Mouse (Mus musculus): Measurements from ENCODE around the gene Rbms3. TPM values are rescaled to one million over a fixed set of nuclear protein-coding genes. Genes with fewer than 3 reads are reported as not detected.

Gene Rbms3
- polyA plus RNA-seq, 1 experiment from 2014 or later = 12.2 TPM

DNA sequence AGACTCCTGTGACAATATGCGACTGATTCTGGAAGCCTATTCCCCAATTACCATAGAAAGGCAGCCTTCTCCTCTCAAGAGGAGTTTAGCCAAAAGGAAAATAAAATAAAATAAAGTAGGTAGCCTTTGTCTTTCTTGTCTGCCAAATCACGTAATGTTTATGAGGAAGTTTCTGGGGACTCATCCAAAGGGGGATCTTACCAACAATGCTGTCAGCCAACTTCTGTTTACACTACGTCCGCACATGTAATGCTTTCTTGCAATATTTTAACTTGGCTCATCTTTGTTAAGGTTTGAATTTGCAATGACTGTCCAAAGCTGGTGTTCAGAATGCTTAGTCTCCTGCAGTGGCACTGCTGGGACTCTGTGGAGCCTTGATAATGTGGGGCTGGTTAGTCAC is 1086.9 kb downstream of the Rbms3 start:
- Histone ChIP-seq H3K4me3 (ENCODE audit: low read depth, low read length) (no peak overlapping the region), H3K9ac (ENCODE audit: low read length) (no peak overlapping the region), H3K9me3 (ENCODE audit: control insufficient read depth, low read length) (no peaks in the 10 kb centered on the region), H3K27ac (ENCODE audit: low read depth, low read length) (no peak overlapping the region), H3K36me3 (ENCODE audit: control insufficient read depth, insufficient read depth, low read length) (no peaks in the 10 kb centered on the region), H3K27me3 (ENCODE audit: control insufficient read depth, insufficient read depth, low read length) (no peaks in the 10 kb centered on the region), H3K4me1 (replicated peaks; ENCODE audit: control insufficient read depth, insufficient read depth, low read length) (no peaks in the 10 kb centered on the region), H3K4me2 (ENCODE audit: low read depth, low read length, severe bottlenecking) (no peak overlapping the region)
- no peak for DNase-seq (ENCODE audit: low spot score)
- WGBS = 90% methylated on average over 4 of the region's 4 CpGs
- ATAC-seq (replicated peaks; ENCODE audit: low FRiP score) = no peak

DNA sequence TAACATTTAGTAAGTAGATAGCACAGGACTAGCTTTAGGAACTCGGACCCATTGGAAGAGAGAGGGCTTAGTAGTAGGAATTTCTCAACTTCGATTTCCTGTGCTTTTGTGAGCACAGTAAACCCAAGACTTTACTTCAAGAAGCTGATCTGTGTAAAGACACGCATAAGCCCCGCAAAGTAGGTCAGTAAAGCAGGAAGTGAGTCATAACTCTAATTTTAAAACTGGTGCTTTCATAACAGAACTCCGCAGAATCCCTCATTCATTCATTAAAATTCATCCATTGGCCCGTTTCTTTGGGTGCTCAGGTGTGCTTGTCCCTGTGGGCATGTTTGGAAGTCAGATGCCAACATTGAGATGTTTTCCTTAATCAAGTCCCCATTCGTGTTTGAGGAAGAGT is 1087.7 kb downstream of the Rbms3 start:
- H3K9me3 ChIP-seq (ENCODE audit: control insufficient read depth, low read length) = no peaks in the 10 kb centered on the region
- DNase-seq (ENCODE audit: low spot score) (no peak), ATAC-seq (replicated peaks; ENCODE audit: low FRiP score) (no peak)
- H3K4me1 ChIP-seq (replicated peaks; ENCODE audit: control insufficient read depth, insufficient read depth, low read length) = no peaks in the 10 kb centered on the region
- H3K4me2 ChIP-seq (ENCODE audit: low read depth, low read length, severe bottlenecking) = no peak overlapping the region
- H3K9ac ChIP-seq (ENCODE audit: low read length) = no peak overlapping the region
- 93% methylated on average over 7 of the region's 7 CpGs for WGBS
- no peaks in the 10 kb centered on the region for H3K27me3 ChIP-seq (ENCODE audit: control insufficient read depth, insufficient read depth, low read length)
- H3K27ac ChIP-seq (ENCODE audit: low read depth, low read length) = no peak overlapping the region
- no peak overlapping the region for H3K4me3 ChIP-seq (ENCODE audit: low read depth, low read length)
- no peaks in the 10 kb centered on the region for H3K36me3 ChIP-seq (ENCODE audit: control insufficient read depth, insufficient read depth, low read length)

DNA sequence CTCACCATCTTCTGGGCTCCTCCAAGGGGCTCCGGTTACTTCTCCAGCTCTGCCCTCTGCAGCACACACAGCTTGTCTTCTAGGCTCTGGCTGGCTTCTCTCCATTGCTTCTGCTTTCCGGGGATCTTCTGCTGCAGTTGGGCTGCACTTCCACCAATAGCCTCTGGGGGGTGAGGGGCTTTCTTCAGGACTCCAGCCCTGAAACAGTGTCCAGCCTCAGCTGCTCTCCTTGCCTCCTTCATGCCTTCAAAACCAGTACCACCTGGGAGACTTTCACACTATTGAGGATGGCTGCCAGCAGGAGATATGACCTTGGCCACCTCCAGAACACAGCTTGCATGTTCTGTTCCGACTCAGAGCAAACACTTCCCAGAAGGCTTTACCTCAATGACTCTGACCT is 1094.0 kb downstream of the Rbms3 start:
- no peaks in the 10 kb centered on the region; the same call in 1 of the 2 replicates for H3K9me3 ChIP-seq (ENCODE audit: control insufficient read depth, low read length)
- H3K4me3 ChIP-seq (ENCODE audit: low read depth, low read length) = no peak overlapping the region
- DNase-seq (ENCODE audit: low spot score) (peak; percentile 70), ATAC-seq (replicated peaks; ENCODE audit: low FRiP score) (no peak)
- H3K4me2 ChIP-seq (ENCODE audit: low read depth, low read length, severe bottlenecking) = no peak overlapping the region
- H3K9ac ChIP-seq (ENCODE audit: low read length) = no peak overlapping the region
- H3K27ac ChIP-seq (ENCODE audit: low read depth, low read length) = no peak overlapping the region
- no peaks in the 10 kb centered on the region for H3K36me3 ChIP-seq (ENCODE audit: control insufficient read depth, insufficient read depth, low read length)
- H3K27me3 ChIP-seq (ENCODE audit: control insufficient read depth, insufficient read depth, low read length) = no peaks in the 10 kb centered on the region
- H3K4me1 ChIP-seq (replicated peaks; ENCODE audit: control insufficient read depth, insufficient read depth, low read length) = no peaks in the 10 kb centered on the region
- 59% methylated on average over 3 of the region's 3 CpGs for WGBS

DNA sequence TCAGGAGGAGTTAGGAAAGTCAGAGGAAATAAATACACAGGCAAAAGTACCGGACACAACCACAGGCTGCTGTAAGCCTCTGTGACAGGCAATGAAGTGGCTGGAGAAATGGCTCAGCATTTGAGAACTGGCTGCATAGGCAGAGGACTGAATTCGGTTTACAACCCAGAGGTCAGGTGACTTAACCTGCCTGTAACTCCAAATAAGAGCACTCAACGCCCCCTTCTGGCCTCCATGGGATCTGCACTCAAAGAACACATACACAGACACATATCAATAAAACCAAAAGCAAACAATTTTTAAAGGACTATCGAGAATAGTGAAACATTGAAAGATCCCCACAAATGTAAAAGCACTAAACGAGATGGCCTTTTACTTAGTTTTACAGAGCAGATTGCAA is 1096.3 kb downstream of the Rbms3 start:
- no peak overlapping the region for H3K4me2 ChIP-seq (ENCODE audit: low read depth, low read length, severe bottlenecking)
- H3K9ac ChIP-seq (ENCODE audit: low read length) = no peak overlapping the region
- ATAC-seq (replicated peaks; ENCODE audit: low FRiP score) = no peak
- no peaks in the 10 kb centered on the region for H3K4me1 ChIP-seq (replicated peaks; ENCODE audit: control insufficient read depth, insufficient read depth, low read length)
- no peaks in the 10 kb centered on the region for H3K36me3 ChIP-seq (ENCODE audit: control insufficient read depth, insufficient read depth, low read length)
- H3K27me3 ChIP-seq (ENCODE audit: control insufficient read depth, insufficient read depth, low read length) = no peaks in the 10 kb centered on the region
- no peak overlapping the region for H3K4me3 ChIP-seq (ENCODE audit: low read depth, low read length)
- 82% methylated on average over 5 of the region's 5 CpGs for WGBS
- H3K9me3 ChIP-seq (ENCODE audit: control insufficient read depth, low read length) = no peaks in the 10 kb centered on the region; the same call in 1 of the 2 replicates
- no peak for DNase-seq (ENCODE audit: low spot score)
- H3K27ac ChIP-seq (ENCODE audit: low read depth, low read length) = no peak overlapping the region

DNA sequence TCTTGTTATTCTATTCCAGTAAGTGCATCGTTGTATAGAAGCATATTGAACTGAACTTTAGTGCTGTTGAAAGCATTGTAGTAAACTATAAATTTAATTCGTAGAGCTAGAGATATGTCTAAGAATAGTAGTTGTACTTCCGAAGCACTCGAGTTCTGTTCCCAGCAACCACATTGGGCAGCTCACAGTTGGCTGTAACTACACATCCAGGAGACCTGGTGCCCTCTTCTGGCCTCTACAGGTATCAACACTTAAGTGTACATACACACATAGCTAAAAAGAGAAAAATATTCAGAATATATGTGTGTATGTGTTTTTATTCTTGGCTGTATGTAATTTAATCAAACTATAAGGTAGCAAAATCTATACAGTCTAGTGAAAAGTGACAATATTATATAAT is 1098.6 kb downstream of the Rbms3 start:
- ATAC-seq (replicated peaks; ENCODE audit: low FRiP score) = no peak
- WGBS = 89% methylated on average over 4 of the region's 4 CpGs

DNA sequence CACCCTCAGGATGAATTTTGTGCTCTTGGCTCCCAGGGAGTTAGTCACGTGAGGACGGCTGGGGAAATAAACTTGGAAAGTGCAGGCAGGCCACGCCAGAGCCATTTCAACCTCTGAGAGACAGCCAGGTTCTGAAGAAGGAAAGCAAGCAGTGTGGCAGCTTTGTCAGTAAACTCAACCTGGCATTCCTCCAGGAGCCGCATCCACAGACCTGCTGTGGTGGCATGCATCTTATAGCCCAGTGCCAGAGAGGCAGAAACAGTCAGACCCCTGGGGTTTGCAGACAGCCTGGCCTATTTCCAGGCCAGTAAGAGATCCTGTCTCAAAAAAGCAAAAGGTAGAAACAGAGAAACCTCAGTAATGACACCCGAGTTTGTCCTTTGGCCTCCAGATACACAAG is 1105.3 kb downstream of the Rbms3 start:
- no peak for ATAC-seq (replicated peaks; ENCODE audit: low FRiP score)
- H3K4me2 ChIP-seq (ENCODE audit: low read depth, low read length, severe bottlenecking) = no peak overlapping the region
- no peak for DNase-seq (ENCODE audit: low spot score)
- H3K4me3 ChIP-seq (ENCODE audit: low read depth, low read length) = no peak overlapping the region
- no peak overlapping the region for H3K27ac ChIP-seq (ENCODE audit: low read depth, low read length)
- H3K9ac ChIP-seq (ENCODE audit: low read length) = no peak overlapping the region
- no peaks in the 10 kb centered on the region for H3K27me3 ChIP-seq (ENCODE audit: control insufficient read depth, insufficient read depth, low read length)
- WGBS = 85% methylated on average over 5 of the region's 5 CpGs
- no peaks in the 10 kb centered on the region for H3K4me1 ChIP-seq (replicated peaks; ENCODE audit: control insufficient read depth, insufficient read depth, low read length)
- no peaks in the 10 kb centered on the region for H3K9me3 ChIP-seq (ENCODE audit: control insufficient read depth, low read length)
- no peaks in the 10 kb centered on the region for H3K36me3 ChIP-seq (ENCODE audit: control insufficient read depth, insufficient read depth, low read length)

More for the DNA sequence above, 1098.6 kb downstream of the Rbms3 start:
- Histone ChIP-seq H3K27ac (ENCODE audit: low read depth, low read length) (no peak overlapping the region), H3K9me3 (ENCODE audit: control insufficient read depth, low read length) (no peaks in the 10 kb centered on the region; the same call in 1 of the 2 replicates), H3K4me1 (replicated peaks; ENCODE audit: control insufficient read depth, insufficient read depth, low read length) (no peaks in the 10 kb centered on the region), H3K4me3 (ENCODE audit: low read depth, low read length) (no peak overlapping the region), H3K9ac (ENCODE audit: low read length) (no peak overlapping the region), H3K4me2 (ENCODE audit: low read depth, low read length, severe bottlenecking) (no peak overlapping the region), H3K27me3 (ENCODE audit: control insufficient read depth, insufficient read depth, low read length) (no peaks in the 10 kb centered on the region), H3K36me3 (ENCODE audit: control insufficient read depth, insufficient read depth, low read length) (no peaks in the 10 kb centered on the region)
- no peak for DNase-seq (ENCODE audit: low spot score)
